Mouse (Mus musculus) layer of hippocampus, adult 11-12 months (tissue): ENCODE results near the gene Vwce.
A peak's percentile ranks its signal among the peaks of the same experiment; 100 is the strongest.

Source experiments
- DNase-seq: peaks from one replicate; pipeline ENCODE4 v3.0.0; 2022; ENCODE audit warnings: low spot score

Vwce gene

DNA sequence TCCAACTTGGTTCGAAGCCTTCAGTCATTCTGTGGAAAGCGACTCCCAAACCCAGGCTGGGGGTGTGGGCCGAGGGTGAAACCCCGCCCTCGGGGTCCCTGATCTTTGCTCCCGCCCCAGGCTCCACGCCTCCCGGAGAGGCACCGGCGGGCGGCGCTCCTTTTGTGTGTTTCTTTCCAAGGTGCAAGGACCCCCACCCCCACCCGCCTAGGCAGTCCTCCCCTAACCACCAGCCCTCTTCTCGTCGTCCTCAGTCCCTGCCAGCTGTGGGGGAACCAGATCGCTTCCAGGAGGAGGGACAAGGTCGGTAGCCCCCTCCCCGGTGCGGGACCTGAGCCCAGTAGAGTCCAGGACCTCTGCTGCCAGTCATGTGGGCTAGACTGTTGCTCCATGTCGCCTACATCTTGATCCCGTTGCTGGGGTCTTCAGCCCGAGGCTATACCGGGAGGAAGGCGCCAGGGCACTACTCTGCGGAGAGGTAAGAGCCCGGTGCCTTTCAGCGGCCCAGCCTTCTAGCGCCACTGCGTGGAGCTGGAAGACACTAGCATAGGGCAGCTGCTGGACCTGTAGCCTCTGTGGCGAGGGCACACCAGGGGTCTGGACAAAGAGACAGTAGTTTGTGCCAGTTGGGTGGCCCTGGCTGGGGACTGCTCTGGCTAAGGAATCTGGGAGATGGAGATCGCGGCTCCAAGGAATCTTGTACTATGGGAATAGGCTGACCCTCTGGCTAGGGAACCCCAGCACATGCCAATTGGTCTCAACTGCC, at the start of gene Vwce:
Gene Vwce (plus strand): TSS at position 108 of the 766 bp plus-strand sequence.
- peak; percentile 33 for DNase-seq

- DNase-seq: no peak
Observed at GRCm38 (mm10) chr19:10585112-10585511, 48.9 kb upstream of the Vwce start.

DNA sequence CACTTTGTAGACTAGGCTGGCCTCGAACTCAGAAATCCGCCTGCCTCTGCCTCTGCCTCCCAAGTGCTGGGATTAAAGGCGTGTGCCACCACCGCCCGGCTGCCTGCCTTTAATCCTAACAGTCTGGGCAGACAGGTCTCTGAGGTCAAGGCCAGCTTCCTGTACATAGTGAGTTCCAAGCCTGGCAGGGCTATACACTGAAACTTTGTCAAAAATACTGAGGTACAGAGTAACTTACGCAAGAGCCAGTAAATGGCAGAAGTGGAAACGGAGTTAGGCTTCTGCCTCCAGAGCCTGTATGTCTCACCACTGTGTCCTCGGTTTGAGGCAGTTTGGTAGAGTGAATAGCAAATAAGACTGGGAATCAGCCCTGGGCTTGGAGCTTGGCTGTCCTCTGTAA, 46.8 kb upstream of the Vwce start:
- no peak for DNase-seq

GRCm38 (mm10) chr19:10589127-10589857, 44.7 kb upstream of the Vwce start:
- DNase-seq: no peak

DNA sequence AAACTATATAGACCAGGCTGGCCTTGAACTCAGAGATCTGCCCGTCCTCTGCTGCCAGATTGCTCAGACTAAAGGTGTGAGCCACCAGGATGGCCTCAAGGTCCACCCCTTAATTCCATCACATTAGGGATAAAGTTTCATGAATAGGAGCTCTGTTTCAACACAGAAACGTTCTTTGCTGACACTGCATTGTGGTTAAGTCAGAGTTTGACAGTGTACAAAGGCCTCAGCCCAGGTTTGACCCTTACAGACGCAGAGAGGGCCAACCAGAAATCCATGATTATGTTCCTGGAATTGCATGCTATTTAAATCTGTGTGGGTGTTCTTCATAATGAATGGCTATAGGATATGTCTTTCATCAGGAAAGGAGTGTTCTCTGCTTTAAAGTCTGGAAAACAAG, 43.7 kb upstream of the Vwce start:
- no peak for DNase-seq

- DNase-seq: no peak
Observed at GRCm38 (mm10) chr19:10591659-10592377, 42.2 kb upstream of the Vwce start.

DNA sequence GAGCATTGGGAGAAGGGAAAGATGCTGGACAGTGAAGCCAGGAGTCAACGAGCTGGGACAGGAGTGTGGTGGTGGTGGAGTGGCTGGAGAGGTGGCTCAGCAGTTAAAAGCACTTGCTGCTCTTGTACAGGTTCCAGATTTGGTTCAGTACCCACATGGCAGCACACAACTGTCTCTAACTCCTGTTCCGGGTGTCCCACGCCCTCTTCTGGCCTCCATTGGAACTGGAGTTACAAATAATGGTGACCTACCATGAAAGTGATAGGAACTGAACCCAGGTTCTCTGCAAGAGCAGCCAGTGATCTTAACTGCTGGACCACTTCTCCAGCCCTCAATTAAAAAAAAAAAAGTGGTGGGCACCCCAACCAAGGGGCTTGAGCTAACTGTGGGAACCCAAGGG, 35.8 kb upstream of the Vwce start:
- peak; percentile 32 for DNase-seq

DNA sequence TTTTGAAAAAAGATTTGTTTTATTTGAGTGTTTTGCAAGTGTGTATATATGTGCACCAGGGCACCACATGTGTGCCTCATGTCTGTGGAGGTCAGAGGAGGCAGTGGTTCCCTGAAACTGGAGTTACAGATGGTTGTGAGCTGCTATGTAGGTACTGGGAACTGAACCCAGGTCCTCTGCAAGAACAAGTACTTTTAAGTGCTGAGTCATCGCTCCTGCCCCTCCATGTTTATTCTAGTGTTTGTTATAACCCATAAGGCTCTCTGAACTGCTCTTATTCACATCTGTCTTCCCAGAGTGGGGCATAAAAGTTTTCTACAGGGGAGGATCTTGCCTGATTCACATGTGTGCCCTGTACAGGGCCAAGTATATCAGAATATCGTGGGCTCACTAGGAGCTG, 34.4 kb upstream of the Vwce start:
- no peak for DNase-seq

DNA sequence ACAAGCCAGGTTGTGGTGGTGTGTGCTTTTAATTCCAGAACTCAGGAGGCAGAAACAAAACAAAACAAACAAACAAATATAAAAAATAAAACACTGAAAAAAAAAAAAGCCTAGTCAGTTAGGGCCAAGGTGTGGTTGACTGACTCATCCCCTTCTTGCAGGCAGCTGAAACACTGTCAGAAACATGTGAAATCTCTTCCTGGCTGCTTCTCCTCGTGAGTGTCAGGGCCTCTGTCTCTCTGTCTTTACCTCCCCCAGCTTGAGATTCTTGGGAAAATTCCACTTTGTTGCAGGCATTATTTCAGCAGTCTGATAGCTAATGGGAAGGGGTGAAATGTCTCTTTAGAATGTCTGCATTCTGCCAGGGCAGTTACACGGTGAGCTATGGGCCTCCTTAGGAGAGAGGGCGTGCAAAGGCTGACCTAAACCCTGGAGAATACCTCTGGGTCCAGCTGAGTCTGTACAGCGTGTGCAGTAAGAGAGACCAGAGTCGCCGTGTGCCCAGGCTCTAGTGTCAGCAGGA, 31.7 kb upstream of the Vwce start:
- DNase-seq: no peak

DNA sequence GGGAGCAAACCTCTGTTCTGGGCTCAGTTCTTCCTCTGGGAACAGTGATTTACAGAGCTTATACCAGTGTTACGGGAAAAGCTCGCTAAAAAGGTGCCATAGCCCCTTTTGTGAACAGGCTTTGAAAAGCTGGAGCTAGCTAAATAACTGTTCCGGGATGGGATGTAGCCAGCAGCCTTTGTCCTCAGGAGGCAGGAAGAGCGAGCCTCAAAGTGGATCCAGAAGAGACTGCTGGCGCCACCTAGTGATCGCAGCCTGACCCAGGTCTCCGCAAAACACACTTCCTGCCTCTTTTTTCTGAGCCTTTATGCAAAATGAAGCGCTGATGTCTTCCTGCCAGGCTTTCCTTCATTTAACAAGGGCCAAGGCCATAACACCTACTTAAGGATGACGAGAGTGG, 31.2 kb upstream of the Vwce start:
- peak; percentile 91 for DNase-seq

DNA sequence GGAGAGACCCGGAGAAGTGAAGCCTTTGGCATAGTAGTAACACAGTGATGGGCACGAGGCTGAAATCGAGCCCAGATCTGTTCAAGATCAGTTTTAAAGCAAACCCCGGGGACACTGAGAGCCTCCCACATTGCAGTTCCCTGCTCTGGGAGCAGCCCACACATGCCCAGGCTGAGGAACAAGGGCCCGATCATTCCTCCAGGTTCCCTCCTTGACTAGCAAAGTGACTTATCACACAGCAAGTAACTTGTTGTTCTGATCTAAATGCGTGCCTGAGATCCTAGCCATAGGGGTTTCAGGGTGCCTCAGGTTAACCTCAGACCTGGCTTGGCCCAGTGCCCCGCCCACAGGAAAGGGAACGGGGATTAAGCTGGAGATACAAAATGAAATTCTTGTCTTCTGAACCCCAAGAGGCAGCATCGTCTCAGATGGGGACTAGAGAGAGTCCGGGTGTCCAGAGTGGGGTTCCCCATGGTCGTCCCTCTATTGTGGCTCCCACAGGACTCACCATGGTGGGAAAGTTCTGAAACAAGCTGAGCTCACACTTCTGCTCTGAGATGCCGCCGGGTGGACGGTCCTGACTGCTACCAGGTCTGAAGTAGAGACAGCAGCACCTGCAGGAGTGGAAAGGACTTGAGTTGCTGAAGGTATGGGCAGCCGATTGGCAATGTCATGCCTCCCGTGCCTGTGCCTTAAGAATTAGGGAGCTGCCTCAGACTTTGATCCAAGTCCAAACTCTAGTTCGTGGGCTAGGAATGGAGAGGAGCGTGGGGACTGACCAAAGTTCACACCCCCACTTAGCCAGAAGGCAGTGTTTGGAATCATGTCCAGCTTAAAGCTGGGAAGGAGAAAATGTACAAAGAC, 30.1 kb upstream of the Vwce start:
- DNase-seq: no peak

DNA sequence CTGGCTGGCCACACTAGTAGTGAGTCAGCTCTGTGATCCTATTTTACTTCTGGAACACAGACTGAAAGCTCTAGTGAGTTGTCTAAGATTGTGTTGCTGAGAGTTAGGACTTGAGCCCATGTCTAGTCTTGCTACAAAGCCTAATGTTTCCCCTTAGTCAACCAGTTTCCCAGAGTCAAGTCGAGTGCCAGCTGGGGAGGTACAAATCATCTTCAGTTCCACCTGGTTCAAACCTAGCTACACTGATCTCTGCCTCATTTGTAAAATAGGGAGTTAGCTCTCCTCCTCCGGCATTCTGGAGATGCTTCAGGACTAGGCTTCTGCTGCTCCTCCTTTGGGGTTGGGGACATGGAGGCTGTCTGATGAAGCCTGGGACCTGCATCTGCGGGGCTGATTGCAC, 29.5 kb upstream of the Vwce start:
- no peak for DNase-seq

- peak; percentile 99 for DNase-seq
Observed at GRCm38 (mm10) chr19:10605293-10605900, 28.6 kb upstream of the Vwce start, which contains the start of the genes Ddb1 and Tkfc. Ddb1 (plus strand) TSS chr19:10605327. Tkfc (minus strand) TSS chr19:10605654.

GRCm38 (mm10) chr19:10605901-10606622, 28.0 kb upstream of the Vwce start:
- DNase-seq: no peak

- DNase-seq: no peak
Observed at GRCm38 (mm10) chr19:10608573-10609240, 25.3 kb upstream of the Vwce start.

- DNase-seq: peak; percentile 69
Observed at GRCm38 (mm10) chr19:10634872-10635318, 882 bp downstream of the Vwce start.

- DNase-seq: no peak
Observed at GRCm38 (mm10) chr19:10637840-10638239, 3.8 kb downstream of the Vwce start.

DNA sequence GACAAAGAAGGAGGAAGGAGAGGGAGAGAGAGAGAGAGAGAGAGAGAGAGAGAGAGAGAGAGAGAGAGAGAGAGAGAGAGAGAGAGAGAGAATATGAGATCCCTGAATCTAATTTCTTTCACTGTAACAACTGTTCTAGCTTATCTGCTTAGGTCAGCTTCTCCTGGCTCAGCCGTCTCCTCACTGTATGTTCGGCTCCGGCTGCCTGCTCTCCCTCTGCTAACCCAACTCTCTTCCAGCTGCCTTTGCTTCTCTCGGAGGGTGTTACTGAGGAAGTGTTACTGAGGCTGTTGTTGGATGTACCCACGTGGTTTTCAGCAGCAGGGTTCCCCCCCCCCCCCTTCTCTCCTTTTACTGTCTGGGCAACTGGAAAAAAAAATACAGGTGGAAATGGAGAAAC, 6.1 kb downstream of the Vwce start:
- DNase-seq: no peak

- DNase-seq: no peak
Observed at GRCm38 (mm10) chr19:10640589-10641378, 6.8 kb downstream of the Vwce start.
